8 mouse cellular contexts compared by ENCODE assay signal in the genomic region with DNA sequence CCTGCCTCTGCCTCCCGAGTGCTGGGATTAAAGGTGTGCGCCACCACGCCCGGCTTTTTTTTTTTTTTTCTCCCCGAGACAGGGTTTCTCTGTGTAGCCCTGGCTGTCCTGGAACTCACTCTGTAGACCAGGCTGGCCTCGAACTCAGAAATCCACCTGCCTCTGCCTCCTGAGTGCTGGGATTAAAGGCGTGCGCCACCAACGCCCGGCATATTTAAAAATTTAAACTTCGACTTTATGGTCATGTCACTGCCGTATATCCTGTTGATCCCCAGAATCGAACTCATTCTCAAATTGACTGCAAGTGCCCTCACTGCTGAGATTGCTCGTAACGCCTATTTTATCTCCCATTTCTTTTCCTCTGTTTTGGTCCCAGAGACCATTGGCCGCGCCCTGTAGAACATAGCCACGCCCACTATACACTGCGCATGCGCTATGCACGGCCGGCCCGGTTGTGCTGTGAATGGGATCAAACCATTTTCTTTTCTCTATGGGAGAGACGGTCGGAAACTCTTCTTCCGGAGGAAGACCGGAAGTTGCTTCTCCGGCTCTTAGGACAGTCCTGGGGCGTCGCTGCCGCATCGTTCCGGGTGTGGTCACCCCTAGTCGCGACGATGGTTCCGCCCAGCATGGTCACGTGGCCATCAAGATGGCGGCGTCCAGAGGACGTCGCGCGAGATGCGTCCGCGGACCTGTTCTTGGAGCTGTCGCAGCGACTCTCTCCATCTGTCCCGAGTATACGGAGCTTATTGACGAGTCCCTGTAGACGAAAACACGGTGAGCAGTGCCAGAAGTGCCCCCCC. TPM values are rescaled to one million over a fixed set of nuclear protein-coding genes. Genes with fewer than 3 reads are reported as not detected.
DNase-seq lines count a peak whose midpoint lies in the region; ATAC-seq lines count a peak whose summit lies in the region.

Gene Dohh (plus strand): TSS at position 627 of the 803 bp plus-strand sequence.
Gene Gm48551 (plus strand): TSS at position 665 of the 803 bp plus-strand sequence.

- DNase-seq in adipocyte (ENCODE audit: low spot score): peak; percentile 99
- DNase-seq in embryo, embryonic 10 days (ENCODE audit: low spot score): peak; percentile 100
- DNase-seq in gastrocnemius, postnatal 10 days: peak; percentile 100
- DNase-seq in induced T-regulatory cell, adult 2 months (ENCODE audit: low read depth): peak; percentile 99
- peak; percentile 98 to 99 for DNase-seq in left cerebral cortex, adult 9 months (ENCODE audit: low spot score in 2 of 2)
- peak; percentile 99 for DNase-seq in right cerebral cortex, postnatal 14 days
- DNase-seq in urinary bladder, postnatal 36 days (ENCODE audit: low spot score in 2 of 2): peak; percentile 98 to 99

- peak; percentile 75 for ATAC-seq in megakaryocyte progenitor cell, adult 5-6 weeks (replicated peaks; ENCODE audit: poor library complexity)

RNA-seq across cellular contexts. Expression of gene Dohh, which starts in this region (rescaled TPM):
- total RNA-seq in gastrocnemius, postnatal 10 days (2021): 10 to 100 TPM; 40.3 to 46.7 TPM
- total RNA-seq in megakaryocyte progenitor cell, adult 5-6 weeks (2015): 9.3 and 13.7 TPM in 2 replicates
- total RNA-seq in megakaryocyte progenitor cell, adult 5-6 weeks (2017): 36.5 and 52.5 TPM in 2 replicates

RNA-seq across cellular contexts. Expression of gene Gm48551, which starts in this region (rescaled TPM):
- under 1 TPM; 0.40 to 0.45 TPM for total RNA-seq in gastrocnemius, postnatal 10 days (2021)
- total RNA-seq in megakaryocyte progenitor cell, adult 5-6 weeks (2015): 2.6 and 3.0 TPM in 2 replicates
- 0.62 and 1.7 TPM in 2 replicates for total RNA-seq in megakaryocyte progenitor cell, adult 5-6 weeks (2017)

Comparison
In these comparisons a context has a peak if more than half of its experiments do, and no peak if none do; other contexts are left out.
1. Peak in every context shown above with its lines: DNase-seq and ATAC-seq.